Mouse (Mus musculus) thymus, adult 2 months (tissue): ENCODE data around the gene 1110008P14Rik.

Source experiments
- CTCF ChIP-seq: fragments of 200-500 bp; IDR thresholded peaks from 2 replicates; pipeline ENCODE4 v1.5.1; 2012; ENCODE audit warnings: mild to moderate bottlenecking, control low read depth, low read length, moderate library complexity, borderline replicate concordance; ENCODE audit not compliant: control insufficient read depth, poor library complexity, insufficient read depth; ENCODE audit errors: extremely low read depth
- POLR2A ChIP-seq: fragments of 200-500 bp; IDR thresholded peaks from 2 replicates; pipeline ENCODE4 v1.6.1; 2012; ENCODE audit warnings: mild to moderate bottlenecking, low read length, control low read depth, moderate library complexity; ENCODE audit not compliant: control insufficient read depth, poor library complexity, insufficient read depth; ENCODE audit errors: extremely low read depth

- TF ChIP-seq CTCF = no peak
- TF ChIP-seq POLR2A = no peak
Observed at GRCm38 (mm10) chr2:32381775-32382223, at the start of gene 1110008P14Rik.
